Mouse (Mus musculus): ENCODE data around the gene Lpar1. TPM values are rescaled to one million over a fixed set of nuclear protein-coding genes. Genes with fewer than 3 reads are reported as not detected.
A peak's percentile ranks its signal among the peaks of the same experiment; 100 is the strongest.

Lpar1 gene
- polyA plus RNA-seq, 1 experiment from 2014 or later: 13.9 TPM

DNA sequence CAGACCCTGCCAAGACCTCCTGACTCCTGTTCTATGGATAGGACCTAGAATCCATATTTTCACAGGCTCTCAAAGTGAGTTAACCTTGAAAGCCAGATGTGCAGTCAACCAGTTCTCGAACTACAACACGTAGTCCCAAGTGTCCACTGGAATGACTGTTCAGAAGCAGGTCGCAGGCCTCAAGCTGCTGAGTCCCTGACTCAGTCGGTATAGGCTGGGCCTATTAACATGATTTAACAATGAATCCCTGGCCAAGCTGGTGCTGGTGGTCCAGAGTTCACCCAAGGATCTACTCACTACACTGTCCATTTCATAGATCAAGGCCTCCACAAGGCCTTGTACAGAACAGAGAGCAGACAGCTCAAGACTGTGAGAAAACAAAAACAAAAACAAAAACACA lies 33.8 kb downstream of the Lpar1 start:
- no peak overlapping the region for H3K9ac ChIP-seq (ENCODE audit: low read length)
- no peaks in the 10 kb centered on the region for H3K9me3 ChIP-seq (ENCODE audit: control insufficient read depth, low read length)
- H3K36me3 ChIP-seq (ENCODE audit: control insufficient read depth, insufficient read depth, low read length): no peaks in the 10 kb centered on the region
- no peak overlapping the region for H3K27ac ChIP-seq (replicated peaks in 1 of 2; ENCODE audit: control insufficient read depth in 1 of 2, insufficient read depth in 1 of 2, low read depth in 2 of 2, low read length in 2 of 2)
- H3K4me1 ChIP-seq (ENCODE audit: control insufficient read depth in 2 of 2, insufficient read depth in 2 of 2, low read length in 2 of 2): peaks cover 7 to 11% of the 10 kb centered on the region in 2 experiments; a peak in 3 of 4 replicates
- no peak overlapping the region for H3K4me2 ChIP-seq (ENCODE audit: low read length)
- H3K4me3 ChIP-seq (ENCODE audit: control insufficient read depth in 1 of 2, insufficient read depth in 1 of 2, low read depth in 1 of 2, low read length in 2 of 2): no peak overlapping the region
- ATAC-seq (ENCODE audit: insufficient number of reproducible peaks, insufficient read depth, low FRiP score, low read depth): no peak
- H3K27me3 ChIP-seq (ENCODE audit: control insufficient read depth, insufficient read depth, low read length): no peaks in the 10 kb centered on the region
- 88% methylated on average over 4 of the region's 4 CpGs for WGBS

- no peaks in the 10 kb centered on the region for H3K27me3 ChIP-seq (ENCODE audit: control insufficient read depth, insufficient read depth, low read length)
- no peak overlapping the region for H3K4me2 ChIP-seq (ENCODE audit: low read length)
- 40% methylated on average over 9 of the region's 9 CpGs for WGBS
- H3K9me3 ChIP-seq (ENCODE audit: control insufficient read depth, low read length): no peaks in the 10 kb centered on the region
- H3K9ac ChIP-seq (ENCODE audit: low read length): no peak overlapping the region
- no peaks in the 10 kb centered on the region for H3K36me3 ChIP-seq (ENCODE audit: control insufficient read depth, insufficient read depth, low read length)
- no peak for ATAC-seq (ENCODE audit: insufficient number of reproducible peaks, insufficient read depth, low FRiP score, low read depth)
- no peak overlapping the region for H3K27ac ChIP-seq (replicated peaks in 1 of 2; ENCODE audit: control insufficient read depth in 1 of 2, insufficient read depth in 1 of 2, low read depth in 2 of 2, low read length in 2 of 2)
- peaks cover 7 to 11% of the 10 kb centered on the region in 2 experiments; a peak in 3 of 4 replicates for H3K4me1 ChIP-seq (ENCODE audit: control insufficient read depth in 2 of 2, insufficient read depth in 2 of 2, low read length in 2 of 2)
- no peak overlapping the region for H3K4me3 ChIP-seq (ENCODE audit: control insufficient read depth in 1 of 2, insufficient read depth in 1 of 2, low read depth in 1 of 2, low read length in 2 of 2)
Measured at GRCm38 (mm10) chr4:58518215-58518988, 35.3 kb downstream of the Lpar1 start.

DNA sequence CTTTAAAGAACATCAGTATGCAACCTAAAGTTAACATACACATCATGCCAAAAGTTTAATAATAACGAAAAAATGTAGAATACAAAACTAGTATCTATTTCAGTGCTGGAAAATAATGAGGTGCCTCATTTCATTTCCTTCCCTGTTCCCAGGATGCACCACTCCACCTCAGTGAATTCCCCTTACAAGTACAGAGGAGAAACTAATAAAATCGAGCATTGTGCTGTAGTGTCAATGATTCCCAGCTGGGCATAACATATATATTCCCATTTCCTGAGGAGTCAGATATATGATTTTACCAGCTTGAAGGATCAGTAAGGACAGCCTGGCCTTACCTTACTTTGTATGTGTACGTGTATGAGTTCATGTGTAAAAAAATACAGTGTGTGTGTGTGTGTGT lies 36.9 kb downstream of the Lpar1 start:
- Histone ChIP-seq H3K27ac (replicated peaks in 1 of 2; ENCODE audit: control insufficient read depth in 1 of 2, insufficient read depth in 1 of 2, low read depth in 2 of 2, low read length in 2 of 2) (no peak overlapping the region), H3K27me3 (ENCODE audit: control insufficient read depth, insufficient read depth, low read length) (no peaks in the 10 kb centered on the region), H3K9me3 (ENCODE audit: control insufficient read depth, low read length) (no peaks in the 10 kb centered on the region), H3K36me3 (ENCODE audit: control insufficient read depth, insufficient read depth, low read length) (no peaks in the 10 kb centered on the region), H3K9ac (ENCODE audit: low read length) (no peak overlapping the region), H3K4me3 (ENCODE audit: control insufficient read depth in 1 of 2, insufficient read depth in 1 of 2, low read depth in 1 of 2, low read length in 2 of 2) (no peak overlapping the region), H3K4me1 (ENCODE audit: control insufficient read depth in 2 of 2, insufficient read depth in 2 of 2, low read length in 2 of 2) (peaks cover 4 to 11% of the 10 kb centered on the region in 2 experiments; a peak in 3 of 4 replicates), H3K4me2 (ENCODE audit: low read length) (no peak overlapping the region)
- ATAC-seq (ENCODE audit: insufficient number of reproducible peaks, insufficient read depth, low FRiP score, low read depth): no peak
- WGBS: 73% methylated on average over 3 of the region's 3 CpGs

DNA sequence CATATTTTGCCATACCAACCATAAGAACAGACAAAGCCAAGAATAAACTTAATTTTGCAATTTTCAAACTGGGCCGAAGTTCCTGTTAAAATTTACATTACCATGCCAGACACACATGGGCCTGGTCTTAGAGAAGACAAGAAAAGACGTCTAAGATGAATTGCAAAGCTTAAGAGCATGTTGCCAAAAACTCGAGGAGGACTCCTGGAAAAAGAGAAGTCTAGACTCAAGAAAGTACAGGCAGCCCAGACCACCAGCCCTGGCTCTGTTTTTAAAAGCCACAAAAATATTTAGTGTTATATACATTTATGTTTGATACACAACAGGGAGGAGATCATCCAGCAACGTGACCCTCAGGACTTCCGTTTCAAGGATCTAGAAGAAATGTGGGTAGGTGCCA lies 37.5 kb downstream of the Lpar1 start:
- Histone ChIP-seq H3K4me2 (ENCODE audit: low read length) (no peak overlapping the region), H3K4me1 (ENCODE audit: control insufficient read depth in 2 of 2, insufficient read depth in 2 of 2, low read length in 2 of 2) (peaks cover 3 to 11% of the 10 kb centered on the region in 2 experiments; a peak in 3 of 4 replicates), H3K9ac (ENCODE audit: low read length) (no peak overlapping the region), H3K9me3 (ENCODE audit: control insufficient read depth, low read length) (no peaks in the 10 kb centered on the region), H3K4me3 (ENCODE audit: control insufficient read depth in 1 of 2, insufficient read depth in 1 of 2, low read depth in 1 of 2, low read length in 2 of 2) (no peak overlapping the region), H3K27ac (replicated peaks in 1 of 2; ENCODE audit: control insufficient read depth in 1 of 2, insufficient read depth in 1 of 2, low read depth in 2 of 2, low read length in 2 of 2) (no peak overlapping the region), H3K36me3 (ENCODE audit: control insufficient read depth, insufficient read depth, low read length) (no peaks in the 10 kb centered on the region), H3K27me3 (ENCODE audit: control insufficient read depth, insufficient read depth, low read length) (no peaks in the 10 kb centered on the region)
- ATAC-seq (ENCODE audit: insufficient number of reproducible peaks, insufficient read depth, low FRiP score, low read depth): no peak
- WGBS: 72% methylated on average over 5 of the region's 5 CpGs

GRCm38 (mm10) chr4:58511554-58511953 lies 42.1 kb downstream of the Lpar1 start:
- no peak overlapping the region for H3K27ac ChIP-seq (replicated peaks in 1 of 2; ENCODE audit: control insufficient read depth in 1 of 2, insufficient read depth in 1 of 2, low read depth in 2 of 2, low read length in 2 of 2)
- H3K9me3 ChIP-seq (ENCODE audit: control insufficient read depth, low read length): no peaks in the 10 kb centered on the region
- H3K4me3 ChIP-seq (ENCODE audit: control insufficient read depth in 1 of 2, insufficient read depth in 1 of 2, low read depth in 1 of 2, low read length in 2 of 2): no peak overlapping the region
- no peak overlapping the region for H3K4me2 ChIP-seq (ENCODE audit: low read length)
- no peak for ATAC-seq (ENCODE audit: insufficient number of reproducible peaks, insufficient read depth, low FRiP score, low read depth)
- H3K4me1 ChIP-seq (ENCODE audit: control insufficient read depth in 2 of 2, insufficient read depth in 2 of 2, low read length in 2 of 2): peaks cover 4 to 12% of the 10 kb centered on the region in 2 experiments; a peak in 2 of 4 replicates
- no peak overlapping the region for H3K9ac ChIP-seq (ENCODE audit: low read length)
- WGBS: 59% methylated on average over 3 of the region's 3 CpGs
- H3K27me3 ChIP-seq (ENCODE audit: control insufficient read depth, insufficient read depth, low read length): no peaks in the 10 kb centered on the region
- no peaks in the 10 kb centered on the region for H3K36me3 ChIP-seq (ENCODE audit: control insufficient read depth, insufficient read depth, low read length)

GRCm38 (mm10) chr4:58508833-58509232 lies 44.9 kb downstream of the Lpar1 start:
- H3K9me3 ChIP-seq (ENCODE audit: control insufficient read depth, low read length): no peaks in the 10 kb centered on the region
- no peak for ATAC-seq (ENCODE audit: insufficient number of reproducible peaks, insufficient read depth, low FRiP score, low read depth)
- H3K27me3 ChIP-seq (ENCODE audit: control insufficient read depth, insufficient read depth, low read length): no peaks in the 10 kb centered on the region
- H3K4me2 ChIP-seq (ENCODE audit: low read length): no peak overlapping the region
- no peak overlapping the region for H3K4me3 ChIP-seq (ENCODE audit: control insufficient read depth in 1 of 2, insufficient read depth in 1 of 2, low read depth in 1 of 2, low read length in 2 of 2)
- 53% methylated on average over 7 of the region's 7 CpGs for WGBS
- peak overlapping the region in 1 of 2 experiments; percentile 17; a peak in 1 of 4 replicates for H3K27ac ChIP-seq (replicated peaks in 1 of 2; ENCODE audit: control insufficient read depth in 1 of 2, insufficient read depth in 1 of 2, low read depth in 2 of 2, low read length in 2 of 2)
- no peak overlapping the region for H3K9ac ChIP-seq (ENCODE audit: low read length)
- H3K36me3 ChIP-seq (ENCODE audit: control insufficient read depth, insufficient read depth, low read length): no peaks in the 10 kb centered on the region
- H3K4me1 ChIP-seq (ENCODE audit: control insufficient read depth in 2 of 2, insufficient read depth in 2 of 2, low read length in 2 of 2): peaks cover 7 to 12% of the 10 kb centered on the region in 2 experiments; a peak in 2 of 4 replicates

DNA sequence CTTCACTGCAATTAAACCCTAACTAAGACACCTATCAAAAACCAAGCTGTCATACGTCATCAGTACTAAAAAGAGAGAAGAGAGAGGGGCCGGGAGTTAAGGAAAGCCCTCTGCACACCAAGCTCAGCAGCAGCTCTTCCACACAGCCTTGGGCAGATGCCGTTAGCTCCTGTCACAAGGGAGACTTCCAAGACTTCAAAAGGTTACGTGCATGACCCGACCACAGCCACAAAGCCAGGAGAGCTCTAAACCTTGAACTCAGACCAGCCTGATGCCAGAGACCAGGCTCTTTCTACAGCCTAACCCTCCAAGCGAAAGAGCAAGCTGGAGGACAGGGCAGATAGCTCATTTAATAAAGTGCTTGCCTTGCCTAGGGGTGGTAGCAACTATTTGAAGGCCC lies 46.2 kb downstream of the Lpar1 start:
- Histone ChIP-seq H3K9me3 (ENCODE audit: control insufficient read depth, low read length) (no peaks in the 10 kb centered on the region), H3K4me3 (ENCODE audit: control insufficient read depth in 1 of 2, insufficient read depth in 1 of 2, low read depth in 1 of 2, low read length in 2 of 2) (no peak overlapping the region), H3K36me3 (ENCODE audit: control insufficient read depth, insufficient read depth, low read length) (no peaks in the 10 kb centered on the region), H3K4me2 (ENCODE audit: low read length) (no peak overlapping the region), H3K27ac (replicated peaks in 1 of 2; ENCODE audit: control insufficient read depth in 1 of 2, insufficient read depth in 1 of 2, low read depth in 2 of 2, low read length in 2 of 2) (no peak overlapping the region), H3K9ac (ENCODE audit: low read length) (no peak overlapping the region), H3K4me1 (ENCODE audit: control insufficient read depth in 2 of 2, insufficient read depth in 2 of 2, low read length in 2 of 2) (peaks cover 7 to 12% of the 10 kb centered on the region in 2 experiments; a peak in 2 of 4 replicates), H3K27me3 (ENCODE audit: control insufficient read depth, insufficient read depth, low read length) (no peaks in the 10 kb centered on the region)
- ATAC-seq (ENCODE audit: insufficient number of reproducible peaks, insufficient read depth, low FRiP score, low read depth): no peak
- 85% methylated on average over 6 of the region's 6 CpGs for WGBS
